Mouse (Mus musculus): ENCODE results near the gene Faim2. TPM values are rescaled to one million over a fixed set of nuclear protein-coding genes. Genes with fewer than 3 reads are reported as not detected.

Gene Faim2
- polyA plus RNA-seq, 1 experiment from 2014 or later, result 0.36 TPM

- Histone ChIP-seq H3K9ac (no peak overlapping the region), H3K27ac (no peak overlapping the region), H3K4me1 (peaks cover 33% of the 10 kb centered on the region), H3K36me3 (no peaks in the 10 kb centered on the region), H3K4me3 (no peak overlapping the region), H3K9me3 (no peaks in the 10 kb centered on the region), H3K4me2 (replicated peaks) (no peak overlapping the region), H3K27me3 (no peaks in the 10 kb centered on the region)
- no peak for ATAC-seq (ENCODE audit: insufficient number of reproducible peaks, insufficient read depth, low FRiP score, low TSS enrichment)
- 74% methylated on average over 15 of the region's 15 CpGs for WGBS
Measured at GRCm38 (mm10) chr15:99505324-99506095, 22.5 kb downstream of the Faim2 start.

- Histone ChIP-seq H3K4me2 (replicated peaks) (no peak overlapping the region), H3K4me3 (no peak overlapping the region), H3K27me3 (0 out of 2 replicates have a peak, but pooled peaks cover 2% of the 10 kb centered on the region), H3K27ac (peak overlapping the region; percentile 65; the same call in 1 of the 2 replicates), H3K36me3 (no peaks in the 10 kb centered on the region), H3K9me3 (no peaks in the 10 kb centered on the region), H3K4me1 (peaks cover 33% of the 10 kb centered on the region), H3K9ac (no peak overlapping the region)
- ATAC-seq (ENCODE audit: insufficient number of reproducible peaks, insufficient read depth, low FRiP score, low TSS enrichment), result no peak
- 64% methylated on average over 5 of the region's 5 CpGs for WGBS
Measured at GRCm38 (mm10) chr15:99503256-99503655, 24.7 kb downstream of the Faim2 start.

- Histone ChIP-seq H3K27ac (peak overlapping the region; percentile 65), H3K27me3 (0 out of 2 replicates have a peak, but pooled peaks cover 2% of the 10 kb centered on the region), H3K9me3 (no peaks in the 10 kb centered on the region), H3K9ac (no peak overlapping the region), H3K4me2 (replicated peaks) (peak overlapping the region; percentile 13; the same call in 1 of the 2 replicates), H3K4me1 (peaks cover 39% of the 10 kb centered on the region), H3K4me3 (no peak overlapping the region), H3K36me3 (no peaks in the 10 kb centered on the region)
- no peak for ATAC-seq (ENCODE audit: insufficient number of reproducible peaks, insufficient read depth, low FRiP score, low TSS enrichment)
- WGBS, result 28% methylated on average over 12 of the region's 12 CpGs
Measured at GRCm38 (mm10) chr15:99502311-99502831, 25.6 kb downstream of the Faim2 start.

- WGBS, result 49% methylated on average over 20 of the region's 20 CpGs
- Histone ChIP-seq H3K9ac (no peak overlapping the region; the same call in 1 of the 2 replicates), H3K4me2 (replicated peaks) (peak overlapping the region; percentile 13; the same call in 1 of the 2 replicates), H3K27me3 (0 out of 2 replicates have a peak, but pooled peaks cover 2% of the 10 kb centered on the region), H3K27ac (peak overlapping the region; percentile 65), H3K4me3 (no peak overlapping the region), H3K36me3 (no peaks in the 10 kb centered on the region), H3K9me3 (no peaks in the 10 kb centered on the region), H3K4me1 (peaks cover 42% of the 10 kb centered on the region)
- ATAC-seq (ENCODE audit: insufficient number of reproducible peaks, insufficient read depth, low FRiP score, low TSS enrichment), result no peak
Measured at GRCm38 (mm10) chr15:99501292-99502260, 26.4 kb downstream of the Faim2 start.

- Histone ChIP-seq H3K4me1 (peaks cover 34% of the 10 kb centered on the region), H3K4me2 (replicated peaks) (no peak overlapping the region), H3K36me3 (no peaks in the 10 kb centered on the region), H3K9me3 (no peaks in the 10 kb centered on the region), H3K27me3 (0 out of 2 replicates have a peak, but pooled peaks cover 2% of the 10 kb centered on the region), H3K9ac (no peak overlapping the region), H3K27ac (no peak overlapping the region), H3K4me3 (no peak overlapping the region)
- 59% methylated on average over 5 of the region's 5 CpGs for whole genome bisulfite sequencing
- no peak for ATAC-seq (ENCODE audit: insufficient number of reproducible peaks, insufficient read depth, low FRiP score, low TSS enrichment)
Measured at GRCm38 (mm10) chr15:99500320-99500719, 27.6 kb downstream of the Faim2 start.

GRCm38 (mm10) chr15:99499726-99500125 is 28.2 kb downstream of the Faim2 start:
- H3K9me3 ChIP-seq, result no peaks in the 10 kb centered on the region
- no peak overlapping the region for H3K27ac ChIP-seq
- H3K4me3 ChIP-seq, result no peak overlapping the region
- no peak overlapping the region for H3K4me2 ChIP-seq (replicated peaks)
- 0 out of 2 replicates have a peak, but pooled peaks cover 2% of the 10 kb centered on the region for H3K27me3 ChIP-seq
- peaks cover 32% of the 10 kb centered on the region for H3K4me1 ChIP-seq
- 58% methylated on average over 6 of the region's 6 CpGs for WGBS
- no peak for ATAC-seq (ENCODE audit: insufficient number of reproducible peaks, insufficient read depth, low FRiP score, low TSS enrichment)
- no peaks in the 10 kb centered on the region for H3K36me3 ChIP-seq
- no peak overlapping the region for H3K9ac ChIP-seq

- H3K4me1 ChIP-seq, result peaks cover 26% of the 10 kb centered on the region
- H3K4me3 ChIP-seq, result no peak overlapping the region
- no peak overlapping the region for H3K9ac ChIP-seq
- 0 out of 2 replicates have a peak, but pooled peaks cover 2% of the 10 kb centered on the region for H3K27me3 ChIP-seq
- no peak for ATAC-seq (ENCODE audit: insufficient number of reproducible peaks, insufficient read depth, low FRiP score, low TSS enrichment)
- H3K4me2 ChIP-seq (replicated peaks), result no peak overlapping the region
- H3K36me3 ChIP-seq, result no peaks in the 10 kb centered on the region
- H3K9me3 ChIP-seq, result no peaks in the 10 kb centered on the region
- H3K27ac ChIP-seq, result no peak overlapping the region
- WGBS, result 66% methylated on average over 4 of the region's 4 CpGs
Measured at GRCm38 (mm10) chr15:99498781-99499180, 29.2 kb downstream of the Faim2 start.

GRCm38 (mm10) chr15:99498356-99498755 is 29.6 kb downstream of the Faim2 start:
- Histone ChIP-seq H3K27me3 (0 out of 2 replicates have a peak, but pooled peaks cover 2% of the 10 kb centered on the region), H3K9ac (no peak overlapping the region)
- WGBS, result 86% methylated on average over 4 of the region's 4 CpGs

GRCm38 (mm10) chr15:99497527-99498242 is 30.3 kb downstream of the Faim2 start:
- Histone ChIP-seq H3K9me3 (no peaks in the 10 kb centered on the region), H3K4me2 (replicated peaks) (no peak overlapping the region), H3K27ac (no peak overlapping the region), H3K4me3 (no peak overlapping the region), H3K4me1 (peaks cover 22% of the 10 kb centered on the region), H3K9ac (no peak overlapping the region), H3K36me3 (no peaks in the 10 kb centered on the region), H3K27me3 (0 out of 2 replicates have a peak, but pooled peaks cover 2% of the 10 kb centered on the region)
- 49% methylated on average over 12 of the region's 12 CpGs for WGBS
- no peak for ATAC-seq (ENCODE audit: insufficient number of reproducible peaks, insufficient read depth, low FRiP score, low TSS enrichment)

More at GRCm38 (mm10) chr15:99498356-99498755, 29.6 kb downstream of the Faim2 start:
- Histone ChIP-seq H3K27ac (no peak overlapping the region), H3K4me2 (replicated peaks) (no peak overlapping the region), H3K4me1 (peaks cover 24% of the 10 kb centered on the region), H3K4me3 (no peak overlapping the region), H3K36me3 (no peaks in the 10 kb centered on the region), H3K9me3 (no peaks in the 10 kb centered on the region)
- ATAC-seq (ENCODE audit: insufficient number of reproducible peaks, insufficient read depth, low FRiP score, low TSS enrichment), result no peak

- 0 out of 2 replicates have a peak, but pooled peaks cover 2% of the 10 kb centered on the region for H3K27me3 ChIP-seq
- H3K4me1 ChIP-seq, result peaks cover 16% of the 10 kb centered on the region
- no peak overlapping the region for H3K9ac ChIP-seq
- H3K9me3 ChIP-seq, result no peaks in the 10 kb centered on the region
- no peak overlapping the region for H3K4me3 ChIP-seq
- 12% methylated on average over 4 of the region's 4 CpGs for WGBS
- H3K4me2 ChIP-seq (replicated peaks), result no peak overlapping the region
- no peak for ATAC-seq (ENCODE audit: insufficient number of reproducible peaks, insufficient read depth, low FRiP score, low TSS enrichment)
- no peak overlapping the region for H3K27ac ChIP-seq
- no peaks in the 10 kb centered on the region for H3K36me3 ChIP-seq
Measured at GRCm38 (mm10) chr15:99497061-99497460, 30.9 kb downstream of the Faim2 start.

GRCm38 (mm10) chr15:99484745-99485144 is 43.2 kb downstream of the Faim2 start:
- no peaks in the 10 kb centered on the region for H3K4me1 ChIP-seq
- no peak overlapping the region for H3K4me2 ChIP-seq (replicated peaks)
- ATAC-seq (ENCODE audit: insufficient number of reproducible peaks, insufficient read depth, low FRiP score, low TSS enrichment), result no peak
- H3K9me3 ChIP-seq, result no peaks in the 10 kb centered on the region
- 71% methylated on average over 6 of the region's 6 CpGs for WGBS
- no peak overlapping the region for H3K9ac ChIP-seq
- H3K4me3 ChIP-seq, result no peak overlapping the region
- H3K27me3 ChIP-seq, result no peaks in the 10 kb centered on the region
- H3K27ac ChIP-seq, result no peak overlapping the region
- H3K36me3 ChIP-seq, result no peaks in the 10 kb centered on the region

Measured in embryonic facial prominence, embryonic 12.5 days (tissue).